Mouse (Mus musculus) embryonic fibroblast, embryonic 13.5 days (primary cell): ENCODE data around the gene Mdfi.

ENCODE experiments used
- CTCF ChIP-seq: IDR thresholded peaks from 2 replicates; pipeline ENCODE4 v1.5.1; 2011; ENCODE audit warnings: mild to moderate bottlenecking, control low read depth, low read length, moderate library complexity, borderline replicate concordance; ENCODE audit not compliant: insufficient read depth
- POLR2A ChIP-seq: IDR thresholded peaks from 2 replicates; pipeline ENCODE4 v1.6.1; 2011; ENCODE audit warnings: low read depth, mild to moderate bottlenecking, control low read depth, low read length, moderate library complexity

GRCm38 (mm10) chr17:47876776-47877714 is 42.6 kb upstream of the Mdfi start:
- TF ChIP-seq POLR2A: no peak
- no peak for TF ChIP-seq CTCF
